Mouse (Mus musculus): Measurements from ENCODE around the gene Brd3os. TPM values are rescaled to one million over a fixed set of nuclear protein-coding genes. Genes with fewer than 3 reads are reported as not detected.

Gene Brd3os
- polyA plus RNA-seq, 1 experiment from 2014 or later: 15.1 TPM

DNA sequence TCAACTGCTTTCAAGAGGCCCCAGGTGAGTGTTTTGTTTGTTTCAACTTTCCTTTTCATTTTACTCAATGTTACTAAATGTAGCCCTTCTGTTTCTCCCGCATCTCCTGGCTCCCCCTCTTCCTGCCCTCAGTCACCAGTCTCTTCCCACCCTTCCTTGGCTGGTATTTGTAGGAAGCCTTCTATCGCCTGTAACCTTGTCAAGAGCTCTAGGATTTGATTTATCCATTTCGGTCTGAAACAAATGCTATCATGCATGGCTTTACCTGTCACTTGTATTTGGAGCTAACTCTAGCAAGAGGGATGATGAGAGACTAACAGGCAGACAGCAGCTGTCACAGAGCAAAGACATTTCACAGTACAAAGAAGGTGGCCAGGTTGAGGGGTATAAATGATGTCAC, 33.9 kb upstream of the Brd3os start:
- no peaks in the 10 kb centered on the region for H3K9me3 ChIP-seq (ENCODE audit: control insufficient read depth, low read length)
- H3K4me1 ChIP-seq (ENCODE audit: control insufficient read depth, insufficient read depth, low read length): peaks cover 30% of the 10 kb centered on the region
- H3K4me3 ChIP-seq (ENCODE audit: low read depth, low read length): no peak overlapping the region
- no peak overlapping the region for H3K4me2 ChIP-seq
- no peak for DNase-seq (ENCODE audit: low spot score, missing footprints)
- H3K9ac ChIP-seq (ENCODE audit: low read length): 0 out of 2 replicates have a peak overlapping the region, but pooled peaks have one; percentile 16
- 84% methylated on average over 3 of the region's 3 CpGs for WGBS
- no peaks in the 10 kb centered on the region for H3K36me3 ChIP-seq (ENCODE audit: control insufficient read depth, insufficient read depth, low read length)
- H3K27me3 ChIP-seq (ENCODE audit: control insufficient read depth, insufficient read depth, low read length): no peaks in the 10 kb centered on the region
- ATAC-seq (ENCODE audit: low FRiP score): no peak
- no peak overlapping the region for H3K27ac ChIP-seq (ENCODE audit: low read depth, low read length)

DNA sequence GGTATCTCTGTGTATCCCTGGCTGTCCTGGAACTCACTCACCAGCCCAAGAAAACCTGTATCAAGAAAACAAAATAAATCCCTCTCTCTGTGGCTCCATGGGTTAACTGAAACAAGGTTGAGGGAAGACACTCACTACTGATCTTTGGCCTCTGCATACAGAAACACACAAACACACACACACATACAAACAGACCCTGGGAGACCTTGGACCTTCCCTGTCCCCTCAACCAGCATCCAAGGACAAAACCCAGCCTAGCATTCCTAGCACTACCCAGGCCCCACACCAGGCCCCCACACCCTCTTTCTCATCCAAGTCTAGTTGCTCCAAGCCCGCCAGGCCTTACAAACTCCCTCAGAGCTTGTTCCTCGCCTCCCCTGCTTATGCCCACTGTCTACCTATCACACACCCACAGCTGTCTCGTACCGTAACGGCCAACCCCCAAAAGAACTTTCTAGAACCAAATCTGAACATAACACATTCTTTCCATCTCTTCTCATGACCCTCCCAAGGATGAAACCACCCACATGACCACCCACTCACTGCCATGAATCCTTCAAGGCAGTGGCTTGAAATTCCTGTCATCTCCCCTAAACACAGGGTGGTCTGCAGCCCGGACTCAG, 31.5 kb upstream of the Brd3os start:
- no peaks in the 10 kb centered on the region for H3K9me3 ChIP-seq (ENCODE audit: control insufficient read depth, low read length)
- H3K9ac ChIP-seq (ENCODE audit: low read length): no peak overlapping the region
- H3K27ac ChIP-seq (ENCODE audit: low read depth, low read length): no peak overlapping the region
- H3K4me2 ChIP-seq: no peak overlapping the region
- DNase-seq (ENCODE audit: low spot score, missing footprints) (no peak), ATAC-seq (ENCODE audit: low FRiP score) (no peak)
- H3K4me3 ChIP-seq (ENCODE audit: low read depth, low read length): no peak overlapping the region
- peaks cover 52% of the 10 kb centered on the region for H3K4me1 ChIP-seq (ENCODE audit: control insufficient read depth, insufficient read depth, low read length)
- H3K27me3 ChIP-seq (ENCODE audit: control insufficient read depth, insufficient read depth, low read length): no peaks in the 10 kb centered on the region
- H3K36me3 ChIP-seq (ENCODE audit: control insufficient read depth, insufficient read depth, low read length): no peaks in the 10 kb centered on the region
- 92% methylated on average over 6 of the region's 6 CpGs for WGBS

DNA sequence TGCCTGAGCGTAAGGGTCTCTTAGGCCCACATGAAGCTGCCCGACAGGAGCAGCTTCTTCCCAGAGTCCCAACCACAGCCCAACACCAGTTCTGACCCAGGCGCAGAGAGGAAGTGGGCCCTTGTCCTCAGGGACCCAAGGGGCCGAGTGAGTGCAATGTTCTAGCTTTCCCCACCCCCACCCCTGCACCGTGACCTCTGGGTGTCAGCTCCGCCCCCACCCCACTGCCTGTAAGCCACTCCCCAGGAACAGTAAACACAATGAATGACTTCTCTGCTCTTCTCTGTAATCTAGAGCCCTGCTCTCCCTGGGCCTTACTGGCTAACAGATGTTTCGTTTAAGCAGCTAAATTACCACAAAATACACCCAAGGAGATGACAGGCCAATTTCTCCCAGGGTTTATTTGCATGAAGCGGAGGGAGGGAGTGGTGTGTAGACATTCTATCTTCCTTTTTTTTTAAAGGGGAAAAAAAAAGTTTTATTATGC, 30.4 kb upstream of the Brd3os start:
- Histone ChIP-seq H3K27me3 (ENCODE audit: control insufficient read depth, insufficient read depth, low read length) (no peaks in the 10 kb centered on the region), H3K4me2 (peak overlapping the region; percentile 10; the same call in 1 of the 2 replicates), H3K9me3 (ENCODE audit: control insufficient read depth, low read length) (no peaks in the 10 kb centered on the region), H3K4me1 (ENCODE audit: control insufficient read depth, insufficient read depth, low read length) (peaks cover 63% of the 10 kb centered on the region), H3K4me3 (ENCODE audit: low read depth, low read length) (no peak overlapping the region), H3K9ac (ENCODE audit: low read length) (peak overlapping the region; percentile 22), H3K27ac (ENCODE audit: low read depth, low read length) (peak overlapping the region; percentile 68), H3K36me3 (ENCODE audit: control insufficient read depth, insufficient read depth, low read length) (no peaks in the 10 kb centered on the region)
- DNase-seq (ENCODE audit: low spot score, missing footprints) (no peak), ATAC-seq (ENCODE audit: low FRiP score) (peak; percentile 40; the same call in 1 of the 2 replicates)
- 11% methylated on average over 8 of the region's 8 CpGs for WGBS

DNA sequence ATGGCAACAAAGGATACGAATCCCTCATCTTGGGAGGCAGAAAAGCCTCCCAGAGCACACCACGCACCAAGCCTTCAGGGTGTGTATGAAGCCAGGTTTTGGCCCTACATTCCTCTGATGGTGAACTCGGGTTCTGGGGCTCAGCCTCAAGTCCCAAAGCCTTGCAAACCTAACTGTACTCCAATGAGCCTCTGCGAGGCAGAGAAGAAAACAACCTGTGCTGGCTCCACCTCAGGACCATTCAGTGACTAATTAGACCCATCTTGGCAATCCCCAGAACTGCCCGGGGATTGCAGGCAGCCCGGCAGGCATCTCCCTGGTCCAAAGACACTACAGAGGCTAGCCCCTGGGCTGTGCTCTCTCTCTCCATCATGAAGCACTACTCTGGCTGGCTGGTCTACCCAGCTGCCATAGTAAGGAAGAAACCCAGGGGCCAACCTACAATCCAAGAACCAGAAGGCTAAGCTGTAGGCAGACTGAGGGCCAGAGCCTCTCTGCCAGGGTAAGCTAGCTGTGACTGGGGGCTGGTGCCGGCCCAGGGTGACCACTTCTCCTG, 29.8 kb upstream of the Brd3os start:
- H3K4me2 ChIP-seq: peak overlapping the region; percentile 10; the same call in 1 of the 2 replicates
- H3K4me1 ChIP-seq (ENCODE audit: control insufficient read depth, insufficient read depth, low read length): peaks cover 68% of the 10 kb centered on the region
- no peaks in the 10 kb centered on the region for H3K27me3 ChIP-seq (ENCODE audit: control insufficient read depth, insufficient read depth, low read length)
- H3K9ac ChIP-seq (ENCODE audit: low read length): peak overlapping the region; percentile 21; the same call in 1 of the 2 replicates
- H3K9me3 ChIP-seq (ENCODE audit: control insufficient read depth, low read length): no peaks in the 10 kb centered on the region
- no peak overlapping the region for H3K4me3 ChIP-seq (ENCODE audit: low read depth, low read length)
- H3K27ac ChIP-seq (ENCODE audit: low read depth, low read length): peak overlapping the region; percentile 68
- DNase-seq (ENCODE audit: low spot score, missing footprints) (no peak), ATAC-seq (ENCODE audit: low FRiP score) (no peak)
- 16% methylated on average over 7 of the region's 7 CpGs for WGBS
- no peaks in the 10 kb centered on the region for H3K36me3 ChIP-seq (ENCODE audit: control insufficient read depth, insufficient read depth, low read length)

DNA sequence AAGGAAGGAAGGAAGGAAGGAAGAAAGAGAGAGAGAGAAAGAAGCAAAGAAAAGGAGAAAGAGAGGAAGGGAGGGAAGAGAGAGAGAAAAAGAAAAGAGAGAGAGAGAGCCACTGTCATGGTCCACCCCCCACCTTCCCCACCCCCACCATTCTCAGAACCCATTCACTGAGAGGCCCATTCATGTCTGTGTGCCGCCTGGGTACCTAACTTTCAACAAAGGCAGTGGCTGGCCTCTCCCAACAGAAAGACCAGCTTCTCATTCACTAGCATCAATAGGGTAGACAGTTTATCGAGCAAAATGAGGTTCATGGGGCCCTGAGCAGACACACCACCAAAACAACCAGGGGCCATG, 28.6 kb upstream of the Brd3os start:
- Histone ChIP-seq H3K4me1 (ENCODE audit: control insufficient read depth, insufficient read depth, low read length) (peaks cover 73% of the 10 kb centered on the region), H3K4me3 (ENCODE audit: low read depth, low read length) (no peak overlapping the region; the same call in 1 of the 2 replicates), H3K27me3 (ENCODE audit: control insufficient read depth, insufficient read depth, low read length) (no peaks in the 10 kb centered on the region), H3K27ac (ENCODE audit: low read depth, low read length) (peak overlapping the region; percentile 86), H3K4me2 (peak overlapping the region; percentile 40), H3K36me3 (ENCODE audit: control insufficient read depth, insufficient read depth, low read length) (no peaks in the 10 kb centered on the region), H3K9ac (ENCODE audit: low read length) (peak overlapping the region; percentile 61), H3K9me3 (ENCODE audit: control insufficient read depth, low read length) (no peaks in the 10 kb centered on the region)
- ATAC-seq (ENCODE audit: low FRiP score): no peak; the same call in 1 of the 2 replicates
- 12% methylated on average over 2 of the region's 2 CpGs for WGBS
- DNase-seq (ENCODE audit: low spot score, missing footprints): no peak

DNA sequence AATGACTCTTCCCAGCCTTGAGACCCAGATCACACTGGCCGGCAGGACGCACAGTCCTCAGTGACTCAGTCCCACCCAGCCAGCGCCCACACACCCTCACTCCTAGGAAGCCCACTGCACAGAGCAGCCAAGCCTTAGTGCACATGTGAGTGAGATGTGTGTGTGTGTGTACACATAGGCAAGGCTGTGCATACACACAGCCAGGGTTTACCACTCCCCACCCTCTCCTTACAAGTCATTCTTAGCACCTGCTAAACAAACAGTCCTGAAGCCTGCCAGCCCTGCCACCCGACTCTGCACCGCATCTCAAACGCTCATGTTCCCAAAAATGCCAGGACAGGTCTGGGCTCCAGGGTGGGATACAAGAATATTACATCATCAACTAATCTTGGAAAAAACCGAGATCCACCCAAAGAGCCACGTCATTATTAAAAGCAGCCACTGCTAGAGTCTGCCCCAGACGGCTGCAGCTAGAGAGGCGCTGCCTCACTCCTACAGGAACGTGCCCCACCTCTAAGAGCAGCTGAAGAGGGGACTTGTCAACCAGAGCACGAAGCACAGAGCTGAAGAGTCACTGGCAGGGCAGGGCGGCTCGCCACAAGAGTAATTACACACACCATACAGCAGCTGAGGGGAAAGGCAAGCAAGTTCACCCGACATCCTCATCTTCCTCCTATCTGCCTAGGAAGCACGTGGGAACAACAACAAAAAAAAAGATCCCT, 28.0 kb upstream of the Brd3os start:
- Histone ChIP-seq H3K9me3 (ENCODE audit: control insufficient read depth, low read length) (no peaks in the 10 kb centered on the region), H3K4me3 (ENCODE audit: low read depth, low read length) (peak overlapping the region; percentile 7; the same call in 1 of the 2 replicates), H3K36me3 (ENCODE audit: control insufficient read depth, insufficient read depth, low read length) (no peaks in the 10 kb centered on the region), H3K4me1 (ENCODE audit: control insufficient read depth, insufficient read depth, low read length) (peaks cover 78% of the 10 kb centered on the region), H3K9ac (ENCODE audit: low read length) (peak overlapping the region; percentile 61), H3K4me2 (peak overlapping the region; percentile 40), H3K27ac (ENCODE audit: low read depth, low read length) (peak overlapping the region; percentile 86), H3K27me3 (ENCODE audit: control insufficient read depth, insufficient read depth, low read length) (no peaks in the 10 kb centered on the region)
- 22% methylated on average over 16 of the region's 16 CpGs for WGBS
- DNase-seq (ENCODE audit: low spot score, missing footprints) (peak; percentile 93), ATAC-seq (ENCODE audit: low FRiP score) (peak; percentile 85)

DNA sequence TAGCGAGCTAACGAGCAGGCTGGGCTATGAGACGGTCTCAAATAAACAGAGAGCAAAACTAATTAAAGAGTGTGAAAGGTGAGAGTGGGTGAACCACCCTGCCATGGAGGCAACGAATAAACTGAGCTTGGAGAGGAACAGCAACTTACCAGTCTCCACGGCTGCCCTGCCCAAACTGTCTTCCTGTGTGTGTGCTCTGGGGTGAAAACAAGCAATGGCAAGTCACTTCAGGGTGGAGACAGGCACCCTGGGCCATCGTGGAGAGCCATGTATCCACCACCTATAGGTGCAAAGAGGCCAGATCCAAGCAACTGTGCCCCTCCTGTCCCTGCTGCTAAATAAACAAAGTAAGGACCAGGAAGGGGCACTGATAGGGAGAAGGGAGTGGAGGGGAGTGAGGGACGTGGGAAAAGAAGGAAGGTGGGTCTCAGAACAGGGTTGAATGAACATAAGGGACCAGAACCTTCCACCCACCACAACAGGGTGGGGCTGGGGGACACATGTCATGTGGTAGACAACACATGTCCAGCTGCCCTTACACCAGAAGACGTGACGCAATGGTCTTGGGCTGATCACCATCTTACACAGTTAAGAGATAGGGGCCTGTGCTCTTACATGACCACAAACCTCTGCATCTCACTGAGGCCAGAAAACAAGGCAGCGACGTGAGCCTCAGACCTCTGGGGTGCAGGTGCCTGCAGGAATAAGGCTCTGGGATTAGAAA, 26.9 kb upstream of the Brd3os start:
- no peak for DNase-seq (ENCODE audit: low spot score, missing footprints)
- Histone ChIP-seq H3K4me2 (peak overlapping the region; percentile 40; the same call in 1 of the 2 replicates), H3K27me3 (ENCODE audit: control insufficient read depth, insufficient read depth, low read length) (no peaks in the 10 kb centered on the region), H3K4me3 (ENCODE audit: low read depth, low read length) (no peak overlapping the region), H3K4me1 (ENCODE audit: control insufficient read depth, insufficient read depth, low read length) (peaks cover 87% of the 10 kb centered on the region), H3K9ac (ENCODE audit: low read length) (peak overlapping the region; percentile 61), H3K36me3 (ENCODE audit: control insufficient read depth, insufficient read depth, low read length) (no peaks in the 10 kb centered on the region), H3K27ac (ENCODE audit: low read depth, low read length) (peak overlapping the region; percentile 86), H3K9me3 (ENCODE audit: control insufficient read depth, low read length) (no peaks in the 10 kb centered on the region)
- no peak for ATAC-seq (ENCODE audit: low FRiP score)
- 76% methylated on average over 11 of the region's 11 CpGs for WGBS

DNA sequence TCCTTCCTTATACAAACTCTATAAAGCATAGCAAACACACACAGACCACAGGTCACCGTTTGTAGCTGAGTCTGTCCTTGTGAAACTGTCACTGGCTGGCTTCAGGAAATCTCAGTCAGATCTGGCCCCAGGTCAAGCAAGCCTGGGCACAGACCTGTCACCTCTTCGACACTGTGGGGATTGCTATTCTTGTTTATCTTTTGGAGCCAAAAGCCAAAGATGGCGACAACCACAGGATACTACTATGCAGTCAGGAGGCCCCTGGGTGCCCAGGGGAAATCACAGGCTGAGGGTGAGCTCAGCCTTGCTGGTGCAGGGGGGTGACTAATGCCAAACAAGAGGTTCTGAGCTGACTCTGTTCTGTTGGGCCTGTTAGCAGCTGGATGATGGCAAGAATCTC, 25.7 kb upstream of the Brd3os start:
- no peak for ATAC-seq (ENCODE audit: low FRiP score)
- H3K27ac ChIP-seq (ENCODE audit: low read depth, low read length): no peak overlapping the region
- H3K4me1 ChIP-seq (ENCODE audit: control insufficient read depth, insufficient read depth, low read length): peaks cover 81% of the 10 kb centered on the region
- WGBS: 60% methylated on average over 3 of the region's 3 CpGs
- no peak overlapping the region for H3K9ac ChIP-seq (ENCODE audit: low read length)
- H3K27me3 ChIP-seq (ENCODE audit: control insufficient read depth, insufficient read depth, low read length): no peaks in the 10 kb centered on the region
- no peak for DNase-seq (ENCODE audit: low spot score, missing footprints)
- no peak overlapping the region for H3K4me2 ChIP-seq
- no peaks in the 10 kb centered on the region for H3K9me3 ChIP-seq (ENCODE audit: control insufficient read depth, low read length)
- peaks cover 2% of the 10 kb centered on the region; the same call in 1 of the 2 replicates for H3K36me3 ChIP-seq (ENCODE audit: control insufficient read depth, insufficient read depth, low read length)
- no peak overlapping the region for H3K4me3 ChIP-seq (ENCODE audit: low read depth, low read length)

All from midbrain, embryonic 11.5 days (tissue).